Mouse (Mus musculus) heart, postnatal 0 days (tissue): ENCODE results near the gene Gm20479.

Experiments used
- CTCF ChIP-seq: IDR thresholded peaks from 2 replicates; pipeline ENCODE4 v1.5.1; 2016; ENCODE audit warnings: antibody characterized with exemption, control low read depth, low read depth
- EP300 ChIP-seq: IDR thresholded peaks from 2 replicates; pipeline ENCODE4 v1.6.1; 2016; ENCODE audit warnings: antibody characterized with exemption, low read depth

DNA sequence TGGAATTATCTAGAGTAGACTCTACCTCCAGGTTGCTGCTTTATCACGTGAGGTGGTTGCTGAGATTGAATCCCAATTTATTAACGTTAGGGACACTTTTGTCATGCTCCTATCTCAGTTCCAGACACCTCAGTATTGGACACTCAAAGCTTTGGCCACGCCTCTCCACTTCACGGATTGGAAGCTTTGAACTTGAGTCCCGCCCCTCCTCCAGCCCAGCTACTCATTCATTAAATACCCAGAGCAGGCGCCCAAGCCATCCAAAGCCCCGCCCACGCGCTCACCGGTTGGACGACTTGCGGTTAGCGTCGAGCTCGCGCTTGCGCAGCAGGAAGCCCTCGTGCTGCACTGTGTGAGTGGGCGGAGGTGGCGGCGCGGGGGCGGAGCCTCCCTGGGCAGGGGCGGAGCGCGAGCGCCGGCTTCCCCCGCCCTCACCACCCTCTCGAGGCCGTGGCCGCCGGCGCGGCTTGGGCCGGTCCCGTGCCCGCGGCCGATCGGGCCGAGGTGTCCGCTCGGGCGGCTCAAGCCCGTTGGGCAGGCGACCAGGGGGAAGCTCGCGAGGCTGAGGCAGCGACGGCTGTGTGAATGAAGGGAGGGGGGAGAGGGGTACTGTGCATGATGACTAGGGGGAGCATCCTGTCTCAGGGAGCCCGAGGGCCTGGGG is 4.2 kb upstream of the Gm20479 start:
- TF ChIP-seq CTCF = no peak
- no peak for TF ChIP-seq EP300
